Mouse (Mus musculus): ENCODE results near the gene Crb2.

Gene Crb2

GRCm38 (mm10) chr2:37767080-37767547 is 8.9 kb upstream of the Crb2 start:
- peak; percentile 61 for DNase-seq

- no peak for DNase-seq
Measured at GRCm38 (mm10) chr2:37767739-37768138, 8.3 kb upstream of the Crb2 start.

- no peak for DNase-seq
Measured at GRCm38 (mm10) chr2:37768903-37769302, 7.1 kb upstream of the Crb2 start.

GRCm38 (mm10) chr2:37769793-37770192 is 6.3 kb upstream of the Crb2 start:
- no peak for DNase-seq

GRCm38 (mm10) chr2:37771618-37772285 is 4.3 kb upstream of the Crb2 start:
- DNase-seq: peak; percentile 91

GRCm38 (mm10) chr2:37774571-37774970 is 1.5 kb upstream of the Crb2 start:
- DNase-seq: peak; percentile 85

- no peak for DNase-seq
Measured at GRCm38 (mm10) chr2:37776611-37777411, 762 bp downstream of the Crb2 start.

GRCm38 (mm10) chr2:37777958-37778720 is 2.1 kb downstream of the Crb2 start:
- peak; percentile 83 for DNase-seq

GRCm38 (mm10) chr2:37780270-37780929 is 4.4 kb downstream of the Crb2 start:
- DNase-seq: peak; percentile 86

GRCm38 (mm10) chr2:37781421-37781820 is 5.4 kb downstream of the Crb2 start:
- no peak for DNase-seq

- DNase-seq: peak; percentile 79
Measured at GRCm38 (mm10) chr2:37782002-37782401, 6.0 kb downstream of the Crb2 start.

- no peak for DNase-seq
Measured at GRCm38 (mm10) chr2:37784473-37784872, 8.4 kb downstream of the Crb2 start.

GRCm38 (mm10) chr2:37786461-37786860 is 10.4 kb downstream of the Crb2 start:
- DNase-seq: no peak

GRCm38 (mm10) chr2:37788176-37788962 is 12.3 kb downstream of the Crb2 start:
- no peak for DNase-seq

GRCm38 (mm10) chr2:37789029-37789428 is 13.0 kb downstream of the Crb2 start:
- no peak for DNase-seq

- no peak for DNase-seq
Measured at GRCm38 (mm10) chr2:37789995-37790394, 13.9 kb downstream of the Crb2 start.

GRCm38 (mm10) chr2:37790738-37791137 is 14.7 kb downstream of the Crb2 start:
- DNase-seq: no peak

GRCm38 (mm10) chr2:37791340-37791739 is 15.3 kb downstream of the Crb2 start:
- DNase-seq: no peak

- DNase-seq: no peak
Measured at GRCm38 (mm10) chr2:37796021-37796420, 20.0 kb downstream of the Crb2 start.

- no peak for DNase-seq
Measured at GRCm38 (mm10) chr2:37797046-37797445, 21.0 kb downstream of the Crb2 start.

- DNase-seq: no peak
Measured at GRCm38 (mm10) chr2:37799137-37799536, 23.1 kb downstream of the Crb2 start.

- no peak for DNase-seq
Measured at GRCm38 (mm10) chr2:37801687-37802086, 25.6 kb downstream of the Crb2 start.
